Mouse (Mus musculus): ENCODE measurements around the gene Zcwpw1. TPM values are rescaled to one million over a fixed set of nuclear protein-coding genes. Genes with fewer than 3 reads are reported as not detected.

The Zcwpw1 gene
- total and polyA plus RNA-seq, 2 experiments: 1.7 to 3.3 TPM

GRCm38 (mm10) chr5:137751221-137751887, 36.2 kb upstream of the Zcwpw1 start:
- DNase-seq (ENCODE audit: extremely low read depth, low read depth, low spot score): no peak
- TF ChIP-seq CTCF (IDR thresholded peaks at IDR 0.05; ENCODE audit: low read depth, low read length) (no peak), POLR2A (IDR thresholded peaks at IDR 0.05; ENCODE audit: extremely low read depth, insufficient read depth, low read length) (no peak)
- no peaks in the 10 kb centered on the region for H3K36me3 ChIP-seq (ENCODE audit: control insufficient read depth, insufficient read depth, low read length)
- WGBS: 94% methylated on average over 13 of the region's 13 CpGs
- H3K79me2 ChIP-seq (ENCODE audit: control insufficient read depth, insufficient read depth, low read length): no peaks in the 10 kb centered on the region; the same call in 1 of the 2 replicates
- H3K4me3 ChIP-seq (ENCODE audit: insufficient read depth, low read depth, low read length): no peak overlapping the region
- H3K27me3 ChIP-seq (ENCODE audit: control insufficient read depth, insufficient read depth, low read length): no peaks in the 10 kb centered on the region
- H3K27ac ChIP-seq (replicated peaks; ENCODE audit: insufficient read depth, low read depth, low read length): no peak overlapping the region
- peaks cover 2% of the 10 kb centered on the region; the same call in 1 of the 2 replicates for H3K4me1 ChIP-seq (ENCODE audit: control insufficient read depth, insufficient read depth, low read length)
- no peak overlapping the region for H3K9ac ChIP-seq (ENCODE audit: low read depth, low read length)

DNA sequence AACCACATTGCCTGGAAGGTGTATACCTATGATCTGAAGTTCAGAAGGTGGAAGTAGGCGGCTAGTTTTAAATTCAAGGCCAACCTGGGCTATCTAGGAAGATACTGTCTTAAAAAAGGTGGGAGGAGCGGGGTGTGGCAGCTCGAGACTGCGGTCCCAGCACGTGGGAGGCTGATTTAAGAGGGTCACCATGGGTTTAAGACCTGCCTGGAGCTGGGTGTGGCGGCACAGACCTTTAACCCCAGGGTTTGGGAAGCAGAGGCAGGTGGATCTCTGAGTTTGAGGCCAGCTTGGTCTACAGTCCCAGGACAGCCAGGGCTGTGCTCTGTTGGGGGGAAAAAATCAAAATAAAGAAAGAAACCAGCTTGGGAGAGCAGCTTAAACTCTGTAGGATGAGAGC, 35.6 kb upstream of the Zcwpw1 start:
- 94% methylated on average over 6 of the region's 6 CpGs for WGBS
- no peak overlapping the region for H3K4me3 ChIP-seq (ENCODE audit: insufficient read depth, low read depth, low read length)
- no peaks in the 10 kb centered on the region for H3K27me3 ChIP-seq (ENCODE audit: control insufficient read depth, insufficient read depth, low read length)
- DNase-seq (ENCODE audit: extremely low read depth, low read depth, low spot score): no peak
- H3K27ac ChIP-seq (replicated peaks; ENCODE audit: insufficient read depth, low read depth, low read length): no peak overlapping the region
- TF ChIP-seq POLR2A (IDR thresholded peaks at IDR 0.05; ENCODE audit: extremely low read depth, insufficient read depth, low read length) (no peak), CTCF (IDR thresholded peaks at IDR 0.05; ENCODE audit: low read depth, low read length) (no peak)
- H3K9ac ChIP-seq (ENCODE audit: low read depth, low read length): no peak overlapping the region
- peaks cover 2% of the 10 kb centered on the region; the same call in 1 of the 2 replicates for H3K4me1 ChIP-seq (ENCODE audit: control insufficient read depth, insufficient read depth, low read length)
- H3K36me3 ChIP-seq (ENCODE audit: control insufficient read depth, insufficient read depth, low read length): no peaks in the 10 kb centered on the region
- H3K79me2 ChIP-seq (ENCODE audit: control insufficient read depth, insufficient read depth, low read length): no peaks in the 10 kb centered on the region; the same call in 1 of the 2 replicates

DNA sequence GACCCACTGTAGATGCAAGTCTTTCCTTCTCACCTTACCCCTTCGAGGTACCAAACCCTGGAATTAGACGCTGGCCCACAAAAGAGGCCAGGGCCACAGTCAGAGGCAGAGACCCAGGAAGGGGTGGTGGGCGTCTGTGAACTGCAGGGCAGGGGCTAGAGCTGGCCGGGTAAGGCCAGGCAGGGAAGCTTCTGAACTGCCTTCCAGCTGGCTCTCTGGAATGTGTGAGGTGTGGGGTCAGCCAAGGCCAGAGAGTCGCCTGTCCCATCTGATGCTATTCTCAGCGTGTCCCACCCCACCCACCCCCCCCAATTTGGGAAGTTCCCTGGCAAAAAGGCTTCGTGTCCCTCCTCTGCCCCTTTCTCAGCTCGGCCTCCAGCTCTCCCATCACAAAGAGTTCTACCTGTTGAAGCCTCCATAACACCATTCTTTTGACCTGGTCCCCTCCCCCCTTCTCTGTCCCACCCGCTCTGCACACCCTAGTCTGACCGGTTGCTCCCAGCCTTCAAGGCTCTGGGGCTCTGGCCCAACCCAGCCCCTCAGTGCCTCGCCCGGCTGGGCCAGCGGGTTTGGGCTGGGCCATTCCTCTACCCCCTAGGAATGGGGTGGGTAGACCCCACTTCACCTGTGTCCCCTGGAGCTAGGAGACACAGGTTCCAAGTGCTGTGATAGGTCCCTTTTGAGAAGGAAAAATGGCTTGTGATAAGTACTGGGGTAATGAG, 34.3 kb upstream of the Zcwpw1 start:
- H3K4me3 ChIP-seq (ENCODE audit: insufficient read depth, low read depth, low read length): no peak overlapping the region
- no peak overlapping the region for H3K9ac ChIP-seq (ENCODE audit: low read depth, low read length)
- no peaks in the 10 kb centered on the region for H3K27me3 ChIP-seq (ENCODE audit: control insufficient read depth, insufficient read depth, low read length)
- no peak for TF ChIP-seq CTCF (IDR thresholded peaks at IDR 0.05; ENCODE audit: low read depth, low read length)
- no peak for TF ChIP-seq POLR2A (IDR thresholded peaks at IDR 0.05; ENCODE audit: extremely low read depth, insufficient read depth, low read length)
- 80% methylated on average over 13 of the region's 13 CpGs for WGBS
- no peaks in the 10 kb centered on the region; the same call in 1 of the 2 replicates for H3K79me2 ChIP-seq (ENCODE audit: control insufficient read depth, insufficient read depth, low read length)
- H3K4me1 ChIP-seq (ENCODE audit: control insufficient read depth, insufficient read depth, low read length): peaks cover 2% of the 10 kb centered on the region; the same call in 1 of the 2 replicates
- no peak overlapping the region for H3K27ac ChIP-seq (replicated peaks; ENCODE audit: insufficient read depth, low read depth, low read length)
- H3K36me3 ChIP-seq (ENCODE audit: control insufficient read depth, insufficient read depth, low read length): no peaks in the 10 kb centered on the region
- no peak for DNase-seq (ENCODE audit: extremely low read depth, low read depth, low spot score)

- no peak overlapping the region for H3K9ac ChIP-seq (ENCODE audit: low read depth, low read length)
- 78% methylated on average over 5 of the region's 5 CpGs for WGBS
- no peak overlapping the region for H3K4me3 ChIP-seq (ENCODE audit: insufficient read depth, low read depth, low read length)
- H3K27ac ChIP-seq (replicated peaks; ENCODE audit: insufficient read depth, low read depth, low read length): no peak overlapping the region
- no peak for DNase-seq (ENCODE audit: extremely low read depth, low read depth, low spot score)
- no peaks in the 10 kb centered on the region for H3K36me3 ChIP-seq (ENCODE audit: control insufficient read depth, insufficient read depth, low read length)
- H3K4me1 ChIP-seq (ENCODE audit: control insufficient read depth, insufficient read depth, low read length): peaks cover 2% of the 10 kb centered on the region
- H3K79me2 ChIP-seq (ENCODE audit: control insufficient read depth, insufficient read depth, low read length): no peaks in the 10 kb centered on the region; the same call in 1 of the 2 replicates
- H3K27me3 ChIP-seq (ENCODE audit: control insufficient read depth, insufficient read depth, low read length): no peaks in the 10 kb centered on the region
- no peak for TF ChIP-seq POLR2A (IDR thresholded peaks at IDR 0.05; ENCODE audit: extremely low read depth, insufficient read depth, low read length)
- TF ChIP-seq CTCF (IDR thresholded peaks at IDR 0.05; ENCODE audit: low read depth, low read length): no peak
Measured at GRCm38 (mm10) chr5:137755425-137755824, 32.2 kb upstream of the Zcwpw1 start.

- Histone ChIP-seq H3K79me2 (ENCODE audit: control insufficient read depth, insufficient read depth, low read length) (no peaks in the 10 kb centered on the region), H3K4me3 (ENCODE audit: insufficient read depth, low read depth, low read length) (no peak overlapping the region), H3K36me3 (ENCODE audit: control insufficient read depth, insufficient read depth, low read length) (no peaks in the 10 kb centered on the region), H3K9ac (ENCODE audit: low read depth, low read length) (no peak overlapping the region), H3K27me3 (ENCODE audit: control insufficient read depth, insufficient read depth, low read length) (no peaks in the 10 kb centered on the region), H3K4me1 (ENCODE audit: control insufficient read depth, insufficient read depth, low read length) (peaks cover 2% of the 10 kb centered on the region), H3K27ac (replicated peaks; ENCODE audit: insufficient read depth, low read depth, low read length) (no peak overlapping the region)
- DNase-seq (ENCODE audit: extremely low read depth, low read depth, low spot score): peak; percentile 27
- TF ChIP-seq CTCF (IDR thresholded peaks at IDR 0.05; ENCODE audit: low read depth, low read length) (no peak), POLR2A (IDR thresholded peaks at IDR 0.05; ENCODE audit: extremely low read depth, insufficient read depth, low read length) (no peak)
- 44% methylated on average over 3 of the region's 3 CpGs for WGBS
Measured at GRCm38 (mm10) chr5:137756106-137756505, 31.5 kb upstream of the Zcwpw1 start.
